Mouse (Mus musculus): ENCODE data around the gene Usp43.

GRCm38 (mm10) chr11:67921091-67921826 is 694 bp downstream of the Usp43 start:
- no peak for TF ChIP-seq POLR2A (IDR thresholded peaks at IDR 0.05; ENCODE audit: borderline replicate concordance, low read depth, low read length)
- TF ChIP-seq CTCF (IDR thresholded peaks at IDR 0.05; ENCODE audit: low read depth, low read length) = no peak
